Mouse (Mus musculus): ENCODE results near the gene Hfe2. TPM values are rescaled to one million over a fixed set of nuclear protein-coding genes. Genes with fewer than 3 reads are reported as not detected.
A peak's percentile ranks its signal among the peaks of the same experiment; 100 is the strongest.
"Not testable (repeated sequence)": the region's sequence is repeated elsewhere in the genome, so short reads cannot be mapped to it uniquely, and the experiment has no call there.

The Hfe2 gene
- polyA plus RNA-seq, 1 experiment from 2014 or later: 0.35 TPM

- H3K9me3 ChIP-seq (ENCODE audit: low read length): no peaks in the 10 kb centered on the region
- DNase-seq (ENCODE audit: low spot score) (peak; percentile 87), ATAC-seq (no peak)
- TF ChIP-seq CTCF (IDR thresholded peaks at IDR 0.05) (peak; percentile 86), EP300 (IDR thresholded peaks at IDR 0.05) (no peak)
- no peaks in the 10 kb centered on the region for H3K27me3 ChIP-seq (replicated peaks; ENCODE audit: insufficient read depth, low read length)
- peak overlapping the region; percentile 44; the same call in 1 of the 2 replicates for H3K27ac ChIP-seq (ENCODE audit: low read length)
- no peaks in the 10 kb centered on the region for H3K4me1 ChIP-seq (ENCODE audit: insufficient read depth, low read depth, low read length)
- H3K4me2 ChIP-seq (replicated peaks; ENCODE audit: low read depth, low read length): peak overlapping the region; percentile 77
- H3K36me3 ChIP-seq (ENCODE audit: insufficient read depth, low read length): no peaks in the 10 kb centered on the region
- 0% methylated on average over 7 of the region's 7 CpGs for WGBS
- peak overlapping the region; percentile 79 for H3K4me3 ChIP-seq (ENCODE audit: low read depth, low read length)
- peak overlapping the region; percentile 45; the same call in 1 of the 2 replicates for H3K9ac ChIP-seq (replicated peaks; ENCODE audit: low read depth)
Measured at GRCm38 (mm10) chr3:96503083-96503450, 21.9 kb upstream of the Hfe2 start.

GRCm38 (mm10) chr3:96503946-96504345, 21.0 kb upstream of the Hfe2 start:
- no peak for ATAC-seq
- no peaks in the 10 kb centered on the region for H3K9me3 ChIP-seq (ENCODE audit: low read length)
- H3K4me3 ChIP-seq (ENCODE audit: low read depth, low read length): no peak overlapping the region
- H3K27me3 ChIP-seq (replicated peaks; ENCODE audit: insufficient read depth, low read length): no peaks in the 10 kb centered on the region
- no peaks in the 10 kb centered on the region for H3K4me1 ChIP-seq (ENCODE audit: insufficient read depth, low read depth, low read length)
- 54% methylated on average over 4 of the region's 4 CpGs for WGBS
- H3K27ac ChIP-seq (ENCODE audit: low read length): no peak overlapping the region
- DNase-seq (ENCODE audit: low spot score): peak; percentile 4
- no peak overlapping the region for H3K4me2 ChIP-seq (replicated peaks; ENCODE audit: low read depth, low read length)
- H3K9ac ChIP-seq (replicated peaks; ENCODE audit: low read depth): no peak overlapping the region
- TF ChIP-seq CTCF (IDR thresholded peaks at IDR 0.05): no peak
- TF ChIP-seq EP300 (IDR thresholded peaks at IDR 0.05): no peak
- H3K36me3 ChIP-seq (ENCODE audit: insufficient read depth, low read length): no peaks in the 10 kb centered on the region

GRCm38 (mm10) chr3:96504931-96505330, 20.0 kb upstream of the Hfe2 start:
- Histone ChIP-seq H3K36me3 (ENCODE audit: insufficient read depth, low read length) (no peaks in the 10 kb centered on the region), H3K9ac (replicated peaks; ENCODE audit: low read depth) (no peak overlapping the region), H3K4me3 (ENCODE audit: low read depth, low read length) (no peak overlapping the region), H3K4me2 (replicated peaks; ENCODE audit: low read depth, low read length) (no peak overlapping the region), H3K27me3 (replicated peaks; ENCODE audit: insufficient read depth, low read length) (no peaks in the 10 kb centered on the region), H3K4me1 (ENCODE audit: insufficient read depth, low read depth, low read length) (no peaks in the 10 kb centered on the region), H3K9me3 (ENCODE audit: low read length) (no peaks in the 10 kb centered on the region), H3K27ac (ENCODE audit: low read length) (no peak overlapping the region)
- WGBS: 88% methylated on average over 6 of the region's 6 CpGs
- no peak for TF ChIP-seq EP300 (IDR thresholded peaks at IDR 0.05)
- TF ChIP-seq CTCF (IDR thresholded peaks at IDR 0.05): no peak
- ATAC-seq (no peak), DNase-seq (ENCODE audit: low spot score) (no peak)

GRCm38 (mm10) chr3:96506396-96507047, 18.4 kb upstream of the Hfe2 start:
- WGBS: 85% methylated on average over 9 of the region's 9 CpGs
- no peak overlapping the region for H3K4me2 ChIP-seq (replicated peaks; ENCODE audit: low read depth, low read length)
- H3K27me3 ChIP-seq (replicated peaks; ENCODE audit: insufficient read depth, low read length): no peaks in the 10 kb centered on the region
- no peaks in the 10 kb centered on the region for H3K9me3 ChIP-seq (ENCODE audit: low read length)
- no peaks in the 10 kb centered on the region for H3K4me1 ChIP-seq (ENCODE audit: insufficient read depth, low read depth, low read length)
- no peak overlapping the region for H3K9ac ChIP-seq (replicated peaks; ENCODE audit: low read depth)
- TF ChIP-seq EP300 (IDR thresholded peaks at IDR 0.05): no peak
- no peak for TF ChIP-seq CTCF (IDR thresholded peaks at IDR 0.05)
- H3K27ac ChIP-seq (ENCODE audit: low read length): no peak overlapping the region
- DNase-seq (ENCODE audit: low spot score) (no peak), ATAC-seq (no peak)
- H3K4me3 ChIP-seq (ENCODE audit: low read depth, low read length): no peak overlapping the region
- no peaks in the 10 kb centered on the region for H3K36me3 ChIP-seq (ENCODE audit: insufficient read depth, low read length)

GRCm38 (mm10) chr3:96507966-96508365, 17.0 kb upstream of the Hfe2 start:
- not testable (repeated sequence) for H3K27ac ChIP-seq (ENCODE audit: low read length); H3K9me3 ChIP-seq (ENCODE audit: low read length); H3K9ac ChIP-seq (replicated peaks; ENCODE audit: low read depth); DNase-seq (ENCODE audit: low spot score); ATAC-seq; H3K4me2 ChIP-seq (replicated peaks; ENCODE audit: low read depth, low read length); H3K4me3 ChIP-seq (ENCODE audit: low read depth, low read length); H3K4me1 ChIP-seq (ENCODE audit: insufficient read depth, low read depth, low read length); H3K27me3 ChIP-seq (replicated peaks; ENCODE audit: insufficient read depth, low read length); H3K36me3 ChIP-seq (ENCODE audit: insufficient read depth, low read length)
- 90% methylated on average over 7 of the region's 9 CpGs for WGBS

GRCm38 (mm10) chr3:96520171-96520570, 4.8 kb upstream of the Hfe2 start:
- DNase-seq (ENCODE audit: low spot score) (no peak), ATAC-seq (no peak)
- no peaks in the 10 kb centered on the region for H3K36me3 ChIP-seq (ENCODE audit: insufficient read depth, low read length)
- TF ChIP-seq EP300 (IDR thresholded peaks at IDR 0.05) (no peak), CTCF (IDR thresholded peaks at IDR 0.05) (no peak)
- no peaks in the 10 kb centered on the region for H3K4me1 ChIP-seq (ENCODE audit: insufficient read depth, low read depth, low read length)
- 33% methylated on average over 5 of the region's 5 CpGs for WGBS
- no peak overlapping the region for H3K27ac ChIP-seq (ENCODE audit: low read length)
- no peak overlapping the region for H3K4me3 ChIP-seq (ENCODE audit: low read depth, low read length)
- no peaks in the 10 kb centered on the region for H3K27me3 ChIP-seq (replicated peaks; ENCODE audit: insufficient read depth, low read length)
- no peaks in the 10 kb centered on the region for H3K9me3 ChIP-seq (ENCODE audit: low read length)
- no peak overlapping the region for H3K9ac ChIP-seq (replicated peaks; ENCODE audit: low read depth)
- H3K4me2 ChIP-seq (replicated peaks; ENCODE audit: low read depth, low read length): no peak overlapping the region

- Histone ChIP-seq H3K4me3 (ENCODE audit: low read depth, low read length) (no peak overlapping the region), H3K4me1 (ENCODE audit: insufficient read depth, low read depth, low read length) (peaks cover 3% of the 10 kb centered on the region), H3K4me2 (replicated peaks; ENCODE audit: low read depth, low read length) (no peak overlapping the region), H3K27ac (ENCODE audit: low read length) (no peak overlapping the region), H3K9ac (replicated peaks; ENCODE audit: low read depth) (no peak overlapping the region), H3K36me3 (ENCODE audit: insufficient read depth, low read length) (no peaks in the 10 kb centered on the region), H3K27me3 (replicated peaks; ENCODE audit: insufficient read depth, low read length) (peaks cover 15% of the 10 kb centered on the region), H3K9me3 (ENCODE audit: low read length) (no peaks in the 10 kb centered on the region)
- WGBS: 62% methylated on average over 4 of the region's 4 CpGs
- ATAC-seq (no peak), DNase-seq (ENCODE audit: low spot score) (peak; percentile 26)
- TF ChIP-seq CTCF (IDR thresholded peaks at IDR 0.05) (peak; percentile 61), EP300 (IDR thresholded peaks at IDR 0.05) (no peak)
Measured at GRCm38 (mm10) chr3:96522149-96522548, 2.8 kb upstream of the Hfe2 start.

All from lung, postnatal 0 days (tissue).